Mouse (Mus musculus): ENCODE results near the gene Dhrs9. TPM values are rescaled to one million over a fixed set of nuclear protein-coding genes. Genes with fewer than 3 reads are reported as not detected.

Dhrs9 gene
- polyA plus RNA-seq, 1 experiment from 2014 or later: not detected

- H3K27me3 ChIP-seq: peaks cover 4% of the 10 kb centered on the region
- ATAC-seq (ENCODE audit: low FRiP score): peak; percentile 81
- WGBS: 33% methylated on average over 3 of the region's 3 CpGs
- no peak overlapping the region for H3K9ac ChIP-seq
- H3K9me3 ChIP-seq: no peaks in the 10 kb centered on the region
- H3K36me3 ChIP-seq (replicated peaks): no peaks in the 10 kb centered on the region
- H3K27ac ChIP-seq: no peak overlapping the region
- H3K4me2 ChIP-seq: no peak overlapping the region
- H3K4me1 ChIP-seq: no peaks in the 10 kb centered on the region
- H3K4me3 ChIP-seq (replicated peaks): no peak overlapping the region
Measured at GRCm38 (mm10) chr2:69428116-69428515, 47.9 kb downstream of the Dhrs9 start.

DNA sequence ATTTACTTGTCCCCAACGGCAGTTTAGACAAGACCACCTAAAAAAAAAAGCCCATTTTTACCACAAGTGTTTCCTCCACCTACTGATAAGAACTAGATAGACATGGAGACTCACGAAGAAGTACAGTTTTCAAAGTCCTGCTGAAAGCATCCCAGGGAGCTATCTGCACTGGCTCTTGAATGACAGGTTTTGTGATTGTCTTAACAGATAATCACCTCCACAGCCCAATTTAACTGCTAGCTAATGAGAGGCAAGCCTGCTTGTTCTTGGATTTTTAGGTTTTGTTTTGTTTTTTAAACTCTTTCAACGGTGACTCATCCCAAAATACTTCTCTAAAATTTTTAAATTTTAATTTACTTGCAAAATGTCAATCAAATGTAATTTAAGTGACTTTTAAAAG lies 61.4 kb downstream of the Dhrs9 start:
- H3K27me3 ChIP-seq: no peaks in the 10 kb centered on the region
- H3K36me3 ChIP-seq (replicated peaks): no peaks in the 10 kb centered on the region
- no peaks in the 10 kb centered on the region for H3K9me3 ChIP-seq
- no peak for ATAC-seq (ENCODE audit: low FRiP score)
- 80% methylated on average over 3 of the region's 3 CpGs for WGBS
- H3K9ac ChIP-seq: no peak overlapping the region
- no peak overlapping the region for H3K4me2 ChIP-seq
- no peak overlapping the region for H3K4me3 ChIP-seq (replicated peaks)
- no peaks in the 10 kb centered on the region for H3K4me1 ChIP-seq
- H3K27ac ChIP-seq: no peak overlapping the region

DNA sequence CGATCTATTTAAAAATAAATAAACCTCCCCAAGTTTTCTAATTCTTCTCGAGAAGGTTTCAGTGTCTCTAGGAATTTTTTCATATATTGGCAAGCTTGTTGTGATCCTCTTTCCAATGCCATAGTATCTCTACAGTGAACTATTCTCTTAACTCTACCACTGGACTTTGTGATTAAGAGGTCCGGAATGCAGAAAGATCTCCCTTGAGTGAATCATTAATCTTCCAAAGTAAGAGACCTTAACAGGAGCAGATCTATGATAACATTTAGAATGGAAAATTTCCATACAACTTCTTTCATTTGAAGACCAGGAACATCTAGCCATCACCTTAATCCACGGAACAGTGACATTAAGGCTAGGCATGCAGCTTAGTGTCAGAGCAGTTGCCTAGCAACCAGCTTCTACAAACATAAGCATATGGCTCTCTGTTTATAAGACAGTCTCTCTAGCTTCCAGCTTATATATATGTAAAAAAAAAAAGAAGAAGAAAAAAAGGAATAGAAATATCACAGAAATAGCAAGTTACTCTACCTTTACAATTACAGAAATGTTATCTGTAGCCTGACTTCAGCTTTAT lies 65.7 kb downstream of the Dhrs9 start:
- Histone ChIP-seq H3K9me3 (no peaks in the 10 kb centered on the region), H3K36me3 (replicated peaks) (no peaks in the 10 kb centered on the region), H3K27me3 (no peaks in the 10 kb centered on the region), H3K27ac (no peak overlapping the region), H3K4me3 (replicated peaks) (no peak overlapping the region), H3K4me1 (no peaks in the 10 kb centered on the region), H3K4me2 (no peak overlapping the region), H3K9ac (no peak overlapping the region)
- WGBS: 81% methylated on average over 4 of the region's 4 CpGs
- peak; percentile 58; the same call in 1 of the 2 replicates for ATAC-seq (ENCODE audit: low FRiP score)

- no peaks in the 10 kb centered on the region for H3K4me1 ChIP-seq
- H3K4me2 ChIP-seq: no peak overlapping the region
- no peak overlapping the region for H3K4me3 ChIP-seq (replicated peaks)
- no peaks in the 10 kb centered on the region for H3K36me3 ChIP-seq (replicated peaks)
- no peak for ATAC-seq (ENCODE audit: low FRiP score)
- no peak overlapping the region for H3K27ac ChIP-seq
- whole genome bisulfite sequencing: 88% methylated on average over 4 of the region's 4 CpGs
- H3K27me3 ChIP-seq: no peaks in the 10 kb centered on the region
- H3K9ac ChIP-seq: no peak overlapping the region
- H3K9me3 ChIP-seq: no peaks in the 10 kb centered on the region
Measured at GRCm38 (mm10) chr2:69448581-69448980, 68.3 kb downstream of the Dhrs9 start.

GRCm38 (mm10) chr2:69451128-69451527 lies 70.9 kb downstream of the Dhrs9 start:
- no peak overlapping the region for H3K4me3 ChIP-seq (replicated peaks)
- 93% methylated on average over 5 of the region's 5 CpGs for WGBS
- no peaks in the 10 kb centered on the region for H3K4me1 ChIP-seq
- H3K36me3 ChIP-seq (replicated peaks): no peaks in the 10 kb centered on the region
- no peak overlapping the region for H3K27ac ChIP-seq
- no peak for ATAC-seq (ENCODE audit: low FRiP score)
- no peak overlapping the region for H3K9ac ChIP-seq
- no peaks in the 10 kb centered on the region for H3K9me3 ChIP-seq
- H3K4me2 ChIP-seq: no peak overlapping the region
- H3K27me3 ChIP-seq: no peaks in the 10 kb centered on the region

Other genes with a start within 250 kb of the Dhrs9 start
- gene Nostrin, start 244.6 kb upstream of the Dhrs9 start, polyA plus RNA-seq (2016; fragmentation: Nextera tagmentation; extraction: Ambion mirVana): 0.43 and 0.64 TPM in 2 replicates
- 232 and 241 TPM in 2 replicates for gene Spc25, start 174.3 kb upstream of the Dhrs9 start, polyA plus RNA-seq (2016; fragmentation: Nextera tagmentation; extraction: Ambion mirVana)
- not detected in 2 replicates for gene G6pc2, start 169.4 kb upstream of the Dhrs9 start, polyA plus RNA-seq (2016; fragmentation: Nextera tagmentation; extraction: Ambion mirVana)
- 0.05 TPM in 1 of 2 replicates, not detected in the other for gene Abcb11, start 37.8 kb upstream of the Dhrs9 start, polyA plus RNA-seq (2016; fragmentation: Nextera tagmentation; extraction: Ambion mirVana)
- 1.5 and 1.8 TPM in 2 replicates for gene Lrp2, start 205.6 kb downstream of the Dhrs9 start, polyA plus RNA-seq (2016; fragmentation: Nextera tagmentation; extraction: Ambion mirVana)

All from forebrain, embryonic 12.5 days (tissue).